Mouse (Mus musculus): ENCODE data around the gene Zbtb45. TPM values are rescaled to one million over a fixed set of nuclear protein-coding genes. Genes with fewer than 3 reads are reported as not detected.

Zbtb45 gene
- polyA plus RNA-seq, 1 experiment from 2014 or later, result 27.2 TPM

DNA sequence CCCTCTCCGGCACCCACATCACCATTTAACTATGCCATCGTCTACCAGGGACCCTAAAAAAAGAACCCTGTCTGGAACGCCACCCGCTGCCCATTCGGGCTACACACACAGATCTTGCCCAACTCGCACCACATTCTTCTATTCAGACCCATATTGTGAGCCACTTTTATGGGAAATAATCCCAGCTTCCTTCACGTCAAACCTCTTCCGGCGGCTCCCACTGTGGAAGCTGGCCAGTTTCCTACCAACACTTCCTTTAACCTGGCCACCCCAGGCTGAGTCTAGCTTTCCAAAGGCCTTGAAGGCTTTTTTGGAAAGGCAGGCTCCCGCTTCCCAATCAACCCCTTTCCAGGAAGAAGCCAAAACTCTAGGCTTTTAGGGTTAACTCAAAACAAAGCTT lies 3.3 kb downstream of the Zbtb45 start:
- 86% methylated on average over 10 of the region's 10 CpGs for WGBS

DNA sequence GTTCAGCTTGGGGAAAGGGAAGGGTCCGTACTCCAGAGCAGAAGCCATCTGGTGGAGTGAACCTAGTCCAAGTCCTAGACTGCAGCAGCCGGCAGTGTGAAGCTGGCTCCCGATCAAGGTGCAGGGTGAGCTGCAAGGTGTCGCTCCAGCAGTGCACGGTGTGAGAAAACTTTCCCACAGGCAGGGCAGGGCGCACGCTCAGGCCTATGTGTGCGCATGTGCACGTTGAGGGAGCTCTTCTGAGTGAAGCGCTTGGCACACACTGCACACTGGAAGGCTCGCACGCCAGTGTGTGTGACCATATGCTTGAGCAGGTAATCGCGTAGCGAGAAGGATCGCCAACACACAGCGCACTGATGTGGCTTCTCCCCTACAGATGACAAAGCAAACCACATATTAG lies 3.8 kb downstream of the Zbtb45 start:
- H3K36me3 ChIP-seq (replicated peaks), result peaks cover 38% of the 10 kb centered on the region
- no peak for DNase-seq (ENCODE audit: low spot score)

More for the DNA sequence above, 3.3 kb downstream of the Zbtb45 start:
- Histone ChIP-seq H3K36me3 (replicated peaks) (peaks cover 38% of the 10 kb centered on the region), H3K4me3 (no peak overlapping the region), H3K27me3 (replicated peaks; ENCODE audit: low read depth, poor library complexity, severe bottlenecking) (peaks cover 27% of the 10 kb centered on the region), H3K4me1 (peaks cover 27% of the 10 kb centered on the region), H3K27ac (replicated peaks) (no peak overlapping the region), H3K9me3 (peaks cover 5% of the 10 kb centered on the region; the same call in 1 of the 2 replicates)
- no peak for DNase-seq (ENCODE audit: low spot score)

DNA sequence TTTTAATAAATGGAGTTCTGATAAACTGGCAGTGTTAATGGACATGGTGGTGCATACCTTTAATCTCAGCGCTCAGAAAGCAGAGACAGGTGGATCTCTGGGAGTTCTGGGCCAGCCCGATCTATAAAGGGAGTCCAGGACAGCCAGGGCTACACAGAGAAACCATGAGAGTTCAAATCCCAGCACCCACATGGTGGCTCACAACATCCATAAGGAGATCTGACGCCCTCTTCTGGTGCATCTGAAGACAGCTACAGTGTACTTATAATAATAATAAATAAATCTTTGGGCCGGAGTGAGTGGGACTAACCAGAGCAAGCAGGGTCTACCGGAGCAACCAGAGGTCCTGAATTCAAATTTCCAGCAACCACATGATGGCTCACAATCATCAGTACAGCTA lies 6.5 kb downstream of the Zbtb45 start:
- H3K4me3 ChIP-seq, result no peak overlapping the region
- H3K27ac ChIP-seq (replicated peaks), result no peak overlapping the region
- peaks cover 24% of the 10 kb centered on the region for H3K27me3 ChIP-seq (replicated peaks; ENCODE audit: low read depth, poor library complexity, severe bottlenecking)
- H3K36me3 ChIP-seq (replicated peaks), result peaks cover 38% of the 10 kb centered on the region
- 76% methylated on average over 5 of the region's 5 CpGs for WGBS
- peaks cover 14% of the 10 kb centered on the region for H3K4me1 ChIP-seq
- DNase-seq (ENCODE audit: low spot score), result no peak
- peaks cover 5% of the 10 kb centered on the region; the same call in 1 of the 2 replicates for H3K9me3 ChIP-seq

More for the DNA sequence above, 3.8 kb downstream of the Zbtb45 start:
- Histone ChIP-seq H3K27me3 (replicated peaks; ENCODE audit: low read depth, poor library complexity, severe bottlenecking) (peaks cover 27% of the 10 kb centered on the region), H3K27ac (replicated peaks) (no peak overlapping the region), H3K4me1 (peaks cover 27% of the 10 kb centered on the region), H3K9me3 (peaks cover 5% of the 10 kb centered on the region; the same call in 1 of the 2 replicates), H3K4me3 (no peak overlapping the region)
- 91% methylated on average over 17 of the region's 17 CpGs for WGBS

DNA sequence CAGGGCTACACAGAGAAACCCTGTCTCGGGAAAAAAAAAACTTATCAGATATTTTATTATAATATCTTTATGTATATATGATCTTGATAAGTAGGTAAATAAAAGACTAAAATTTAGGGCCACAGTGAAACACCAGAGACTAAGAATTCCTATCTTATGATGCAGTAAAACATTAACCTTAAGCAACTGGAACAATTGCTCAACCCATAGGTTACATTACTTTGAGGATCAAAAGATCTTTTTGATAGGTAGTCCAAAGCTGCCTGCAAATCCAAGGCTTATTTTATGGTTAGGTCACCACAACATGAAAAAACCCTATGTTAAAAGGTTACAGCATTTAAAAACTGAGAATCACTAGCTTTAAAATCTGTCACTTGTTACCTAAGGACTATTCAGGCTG lies 8.2 kb downstream of the Zbtb45 start:
- H3K4me1 ChIP-seq, result no peaks in the 10 kb centered on the region
- DNase-seq (ENCODE audit: low spot score), result no peak
- peaks cover 23% of the 10 kb centered on the region for H3K36me3 ChIP-seq (replicated peaks)
- peaks cover 6% of the 10 kb centered on the region for H3K27me3 ChIP-seq (replicated peaks; ENCODE audit: low read depth, poor library complexity, severe bottlenecking)
- H3K27ac ChIP-seq (replicated peaks), result no peak overlapping the region
- H3K4me3 ChIP-seq, result no peak overlapping the region
- 59% methylated on average over 1 of the region's 1 CpGs for WGBS
- no peaks in the 10 kb centered on the region for H3K9me3 ChIP-seq

DNA sequence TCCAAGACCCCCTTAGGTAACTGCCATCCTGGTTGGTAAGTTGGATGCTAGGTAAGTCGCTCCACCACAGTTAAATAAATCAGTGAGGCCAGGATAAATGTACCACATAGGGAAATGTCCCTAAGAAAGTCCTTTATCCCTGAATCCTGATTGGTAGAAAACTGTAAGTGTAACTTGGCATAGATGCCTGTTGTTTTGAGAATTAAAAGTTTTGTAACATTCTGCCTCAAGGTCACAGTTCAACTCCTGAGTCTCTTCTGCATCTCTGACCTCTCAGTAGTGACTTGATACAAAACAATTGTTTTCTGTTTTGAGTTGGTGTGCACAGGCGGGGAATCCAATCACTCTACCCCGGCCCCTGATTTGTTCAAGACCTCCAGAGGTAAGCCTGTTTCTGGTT lies 11.0 kb downstream of the Zbtb45 start, which contains the start of gene Trim28:
Gene Trim28, plus strand, starts transcription at position 264 of the 400 bp plus-strand sequence.
- no peak for DNase-seq (ENCODE audit: low spot score)
- H3K4me3 ChIP-seq, result no peak within 1 kb of the TSS
- H3K27ac ChIP-seq (replicated peaks), result no peak within 1 kb of the TSS
- no peaks in the 10 kb centered on the region for H3K4me1 ChIP-seq
- WGBS, result 78% methylated on average over 3 of the region's 3 CpGs
- no peaks in the 10 kb centered on the region for H3K36me3 ChIP-seq (replicated peaks)
- H3K27me3 ChIP-seq (replicated peaks; ENCODE audit: low read depth, poor library complexity, severe bottlenecking), result no peaks in the 10 kb centered on the region
- H3K9me3 ChIP-seq, result no peaks in the 10 kb centered on the region

DNA sequence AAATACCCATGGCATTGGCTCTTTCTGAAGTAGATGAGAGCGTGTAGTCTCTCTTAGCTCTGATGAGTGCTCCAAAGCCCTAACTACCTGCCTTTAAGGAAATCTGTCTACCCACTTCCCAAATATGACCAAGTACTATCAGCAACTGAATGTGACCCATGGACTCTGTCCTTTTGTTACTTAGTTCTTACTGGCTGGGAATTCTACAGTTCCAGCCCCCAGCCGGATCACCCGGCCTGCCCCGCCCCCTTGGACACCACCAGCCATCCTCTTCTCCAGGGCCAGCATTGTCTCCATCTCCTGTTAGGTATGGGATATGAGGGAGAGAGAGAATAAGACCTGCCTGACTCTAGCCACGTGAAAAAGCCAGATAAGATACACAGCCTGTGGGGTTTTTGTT lies 11.8 kb downstream of the Zbtb45 start, which contains the start of gene Slc27a5:
Gene Slc27a5, minus strand, starts transcription at position 140 of the 400 bp plus-strand sequence.
- Histone ChIP-seq H3K4me3 (no peak within 1 kb of the TSS), H3K4me1 (no peaks in the 10 kb centered on the region), H3K9me3 (no peaks in the 10 kb centered on the region), H3K36me3 (replicated peaks) (no peaks in the 10 kb centered on the region), H3K27me3 (replicated peaks; ENCODE audit: low read depth, poor library complexity, severe bottlenecking) (no peaks in the 10 kb centered on the region), H3K27ac (replicated peaks) (no peak within 1 kb of the TSS)
- no peak for DNase-seq (ENCODE audit: low spot score)
- WGBS, result 82% methylated on average over 5 of the region's 5 CpGs

DNA sequence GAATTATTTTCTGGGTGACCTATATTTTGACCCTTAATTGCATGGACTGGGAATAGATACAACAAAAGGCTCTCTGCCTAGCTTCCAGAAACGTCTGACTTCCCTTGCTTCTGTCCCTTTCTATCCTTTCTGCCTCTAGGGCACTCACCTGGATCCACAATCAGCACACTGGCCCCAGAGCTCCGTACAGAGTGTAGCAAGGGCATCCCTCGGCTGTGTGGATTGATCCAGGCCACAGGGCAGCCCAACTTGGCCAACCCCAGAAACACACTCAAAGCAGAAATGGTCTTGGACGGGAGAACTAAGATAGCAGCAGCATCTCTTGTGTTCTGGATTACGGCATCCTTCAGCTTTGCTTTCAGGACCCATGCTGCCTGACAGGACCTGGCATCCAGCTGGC lies 12.6 kb downstream of the Zbtb45 start:
- Histone ChIP-seq H3K36me3 (replicated peaks) (no peaks in the 10 kb centered on the region), H3K4me1 (no peaks in the 10 kb centered on the region), H3K9me3 (no peaks in the 10 kb centered on the region), H3K4me3 (no peak overlapping the region), H3K27me3 (replicated peaks; ENCODE audit: low read depth, poor library complexity, severe bottlenecking) (no peaks in the 10 kb centered on the region), H3K27ac (replicated peaks) (no peak overlapping the region)
- DNase-seq (ENCODE audit: low spot score), result no peak
- WGBS, result 65% methylated on average over 5 of the region's 5 CpGs

DNA sequence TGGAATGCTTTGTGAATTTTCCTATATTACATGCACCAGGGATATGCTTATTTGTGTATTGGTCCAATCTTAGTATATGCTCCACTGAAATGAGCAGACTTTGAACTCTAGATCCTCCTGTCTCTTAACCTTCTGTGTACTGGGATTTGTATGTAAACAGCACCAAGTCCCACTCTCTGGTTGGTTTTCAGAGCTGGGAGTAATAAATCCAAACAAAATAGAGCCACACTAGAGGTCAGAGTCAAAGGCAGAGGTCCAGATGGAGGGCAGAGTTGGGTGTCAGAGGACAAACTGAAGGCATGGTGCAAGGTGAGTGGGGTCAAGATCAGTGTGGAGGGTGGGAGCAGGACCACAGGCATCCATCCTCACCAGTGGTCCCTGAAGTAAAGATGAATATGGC lies 14.0 kb downstream of the Zbtb45 start:
- Histone ChIP-seq H3K9me3 (no peaks in the 10 kb centered on the region), H3K27me3 (replicated peaks; ENCODE audit: low read depth, poor library complexity, severe bottlenecking) (no peaks in the 10 kb centered on the region), H3K4me3 (no peak overlapping the region), H3K4me1 (no peaks in the 10 kb centered on the region), H3K36me3 (replicated peaks) (no peaks in the 10 kb centered on the region), H3K27ac (replicated peaks) (no peak overlapping the region)
- no peak for DNase-seq (ENCODE audit: low spot score)

DNA sequence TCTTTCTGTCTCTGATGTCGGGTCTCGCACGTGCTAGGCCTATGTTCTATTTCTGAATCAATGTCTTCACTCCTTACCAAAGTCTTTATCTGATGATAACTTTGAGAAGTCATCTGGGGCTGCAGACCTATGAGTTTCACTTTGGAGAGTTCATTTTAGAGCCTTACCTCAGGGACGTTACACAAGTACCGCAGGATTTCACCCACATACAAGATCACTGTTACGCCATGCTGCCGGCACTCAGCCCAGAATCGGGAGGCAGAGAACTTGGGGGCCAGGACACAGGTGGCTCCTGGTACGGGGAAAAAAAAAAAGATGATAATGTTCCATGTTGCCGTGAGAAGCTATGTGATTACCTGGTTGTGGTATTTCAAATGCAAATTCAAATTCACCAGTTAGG lies 16.7 kb downstream of the Zbtb45 start:
- H3K27ac ChIP-seq (replicated peaks), result no peak overlapping the region
- DNase-seq (ENCODE audit: low spot score), result no peak
- no peaks in the 10 kb centered on the region for H3K36me3 ChIP-seq (replicated peaks)
- H3K4me3 ChIP-seq, result no peak overlapping the region
- 90% methylated on average over 10 of the region's 10 CpGs for WGBS
- no peaks in the 10 kb centered on the region for H3K9me3 ChIP-seq
- H3K4me1 ChIP-seq, result no peaks in the 10 kb centered on the region
- H3K27me3 ChIP-seq (replicated peaks; ENCODE audit: low read depth, poor library complexity, severe bottlenecking), result no peaks in the 10 kb centered on the region

DNA sequence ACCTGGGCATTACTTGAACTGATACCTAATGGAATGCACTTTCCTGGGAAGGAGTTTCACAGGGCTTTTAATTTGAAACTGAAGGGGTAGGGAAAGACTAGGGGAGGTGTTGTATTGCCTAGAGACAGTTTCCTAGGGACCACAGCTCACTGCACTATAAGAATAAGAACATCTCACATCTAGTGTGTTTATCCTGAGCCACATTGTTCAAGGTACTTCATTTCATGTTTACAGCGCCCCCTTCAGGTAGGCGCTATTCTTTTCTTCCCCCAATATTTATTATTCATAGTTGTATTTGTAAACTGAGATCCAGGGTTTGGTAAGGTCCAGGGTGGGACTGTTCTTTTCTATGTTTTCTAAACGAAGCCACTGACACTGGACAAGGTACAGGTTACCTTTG lies 17.6 kb downstream of the Zbtb45 start:
- no peak overlapping the region for H3K27ac ChIP-seq (replicated peaks)

DNA sequence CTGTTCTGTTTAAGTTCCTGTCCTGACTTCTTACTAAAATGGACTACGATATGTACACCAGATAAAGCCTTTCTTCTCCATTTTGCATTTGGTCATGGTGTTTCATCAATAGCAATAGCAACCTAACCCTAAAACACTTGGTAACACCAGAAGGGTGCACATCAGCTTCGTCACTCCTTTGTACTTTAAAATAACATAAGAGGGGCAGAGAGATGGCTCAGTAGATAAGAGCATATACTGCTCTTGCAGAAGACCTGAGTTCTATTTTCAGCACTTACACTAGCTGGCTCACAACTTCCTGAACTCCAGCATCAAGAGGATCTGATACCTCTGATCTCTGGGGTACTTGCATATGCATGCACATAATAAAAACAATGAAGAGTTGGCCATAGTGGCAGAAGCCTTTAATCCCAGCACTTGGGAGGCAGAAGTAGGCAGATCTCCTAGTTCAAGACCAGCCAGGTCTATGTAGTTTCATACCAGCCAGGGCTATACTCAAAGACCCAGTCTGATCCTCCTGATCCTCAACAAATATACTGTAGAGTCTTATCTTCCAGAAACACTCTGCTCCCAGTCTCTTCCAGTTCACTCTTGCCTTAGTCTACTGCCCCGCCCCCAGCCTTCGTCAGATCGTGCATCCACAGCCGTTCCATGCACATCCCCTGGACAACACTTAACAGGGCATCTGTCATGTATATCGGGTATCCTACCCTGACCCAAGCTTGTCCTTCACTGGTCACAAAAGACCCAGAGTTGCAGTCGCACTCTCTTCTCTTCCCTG lies 22.2 kb downstream of the Zbtb45 start:
- Histone ChIP-seq H3K27me3 (replicated peaks; ENCODE audit: low read depth, poor library complexity, severe bottlenecking) (no peaks in the 10 kb centered on the region), H3K4me1 (no peaks in the 10 kb centered on the region), H3K9me3 (no peaks in the 10 kb centered on the region), H3K36me3 (replicated peaks) (peaks cover 2% of the 10 kb centered on the region), H3K4me3 (no peak overlapping the region), H3K27ac (replicated peaks) (no peak overlapping the region)
- no peak for DNase-seq (ENCODE audit: low spot score)
- 88% methylated on average over 8 of the region's 8 CpGs for WGBS

More for the DNA sequence above, 17.6 kb downstream of the Zbtb45 start:
- DNase-seq (ENCODE audit: low spot score), result no peak
- Histone ChIP-seq H3K36me3 (replicated peaks) (no peaks in the 10 kb centered on the region), H3K9me3 (no peaks in the 10 kb centered on the region), H3K4me3 (no peak overlapping the region), H3K27me3 (replicated peaks; ENCODE audit: low read depth, poor library complexity, severe bottlenecking) (no peaks in the 10 kb centered on the region), H3K4me1 (no peaks in the 10 kb centered on the region)
- 8% methylated on average over 3 of the region's 3 CpGs for WGBS

DNA sequence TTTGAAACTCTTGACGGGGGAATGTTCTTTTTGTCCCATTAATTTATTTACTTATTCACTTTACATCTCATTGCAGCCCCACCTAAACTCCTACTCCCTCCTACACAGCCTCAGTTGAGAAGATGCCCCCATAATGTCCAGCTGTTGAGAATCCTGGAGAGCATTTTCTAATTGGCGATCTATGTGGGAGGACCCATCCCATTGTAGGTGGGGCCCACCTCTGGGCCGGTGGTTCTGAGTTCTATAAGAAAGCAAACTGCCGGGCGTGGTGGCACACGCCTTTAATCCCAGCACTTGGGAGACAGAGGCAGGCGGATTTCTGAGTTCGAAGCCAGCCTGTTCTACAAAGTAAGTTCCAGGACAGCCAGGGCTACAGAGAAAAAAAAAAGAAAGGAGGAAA lies 22.9 kb downstream of the Zbtb45 start:
- Histone ChIP-seq H3K4me3 (no peak overlapping the region), H3K36me3 (replicated peaks) (peaks cover 9% of the 10 kb centered on the region), H3K27ac (replicated peaks) (no peak overlapping the region), H3K9me3 (no peaks in the 10 kb centered on the region), H3K27me3 (replicated peaks; ENCODE audit: low read depth, poor library complexity, severe bottlenecking) (no peaks in the 10 kb centered on the region), H3K4me1 (no peaks in the 10 kb centered on the region)
- no peak for DNase-seq (ENCODE audit: low spot score)
- 85% methylated on average over 8 of the region's 8 CpGs for WGBS

DNA sequence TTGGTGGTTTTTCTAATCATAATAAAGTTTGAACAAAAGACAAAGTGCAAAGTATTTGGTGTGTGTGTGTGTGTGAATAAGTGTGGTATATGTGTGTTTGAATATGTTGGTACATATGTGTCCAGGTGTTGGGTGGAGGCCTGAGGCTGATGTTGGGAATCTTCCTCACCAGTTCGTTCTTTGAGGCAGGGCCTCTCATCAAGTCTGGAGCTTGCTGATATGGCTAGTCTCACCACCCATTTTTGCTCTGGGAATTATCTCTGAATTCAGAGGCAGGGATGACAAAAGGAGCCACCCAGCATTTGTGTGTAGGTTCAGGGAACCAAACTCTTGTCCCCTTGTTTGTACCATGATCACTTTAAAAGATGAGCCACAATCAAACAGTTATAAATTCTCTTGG lies 24.1 kb downstream of the Zbtb45 start:
- WGBS, result 94% methylated on average over 1 of the region's 1 CpGs
- Histone ChIP-seq H3K4me3 (no peak overlapping the region), H3K4me1 (no peaks in the 10 kb centered on the region), H3K36me3 (replicated peaks) (peaks cover 13% of the 10 kb centered on the region), H3K27ac (replicated peaks) (no peak overlapping the region), H3K9me3 (no peaks in the 10 kb centered on the region), H3K27me3 (replicated peaks; ENCODE audit: low read depth, poor library complexity, severe bottlenecking) (no peaks in the 10 kb centered on the region)
- DNase-seq (ENCODE audit: low spot score), result no peak

All from embryonic facial prominence, embryonic 10.5 days (tissue).